Mouse (Mus musculus): ENCODE measurements around the gene Gal3st1.

- TF ChIP-seq CTCF (IDR thresholded peaks at IDR 0.05; ENCODE audit: borderline replicate concordance, insufficient read depth, low read depth, low read length) (peak; percentile 62), POLR2A (IDR thresholded peaks at IDR 0.05; ENCODE audit: borderline replicate concordance, insufficient read depth, low read length) (no peak)
Observed at GRCm38 (mm10) chr11:4001603-4002002, 18.2 kb downstream of the Gal3st1 start.

Measured in cerebellum, adult 2 months (tissue).